Mouse (Mus musculus) kidney, adult 2 months (tissue): ENCODE measurements around the gene Ephb4. TPM values are rescaled to one million over a fixed set of nuclear protein-coding genes. Genes with fewer than 3 reads are reported as not detected.

Experiments
- DNase-seq: peaks from one replicate; pipeline ENCODE4 v3.0.0; 2021
- H3K27ac ChIP-seq: fragments of 200-500 bp; 2 replicates; pipeline ENCODE4 v1.5.1; 2012; ENCODE audit warnings: low read depth, low read length, control low read depth, inconsistent platforms; ENCODE audit not compliant: insufficient read depth
- H3K27me3 ChIP-seq: fragments of 200-500 bp; replicated peaks from 2 replicates; pipeline ENCODE4 v1.6.1; 2012; ENCODE audit warnings: mild to moderate bottlenecking, moderate library complexity, low read length, inconsistent platforms; ENCODE audit not compliant: control insufficient read depth, insufficient read depth
- H3K36me3 ChIP-seq: fragments of 200-500 bp; 2 replicates; pipeline ENCODE4 v1.6.1; 2012; ENCODE audit warnings: mild to moderate bottlenecking, moderate library complexity, low read length, inconsistent platforms; ENCODE audit not compliant: control insufficient read depth, insufficient read depth
- H3K4me1 ChIP-seq: fragments of 200-500 bp; 2 replicates; pipeline ENCODE4 v1.6.1; 2011; ENCODE audit warnings: low read length; ENCODE audit not compliant: control insufficient read depth, insufficient read depth
- H3K4me3 ChIP-seq: fragments of 200-500 bp; 2 replicates; pipeline ENCODE4 v1.5.1; 2011; ENCODE audit warnings: mild to moderate bottlenecking, low read depth, low read length, control low read depth; ENCODE audit not compliant: insufficient read depth
- CTCF ChIP-seq: fragments of 200-500 bp; conservative IDR thresholded peaks from 2 replicates; pipeline ENCODE4 v1.5.1; 2011; ENCODE audit warnings: low read depth, mild to moderate bottlenecking, control low read depth, low read length, moderate library complexity, mixed read lengths; ENCODE audit not compliant: insufficient read depth, insufficient read length
- POLR2A ChIP-seq: fragments of 200-500 bp; IDR thresholded peaks from one replicate; pipeline ENCODE4 v1.6.1; 2011; ENCODE audit warnings: low read depth, low read length, control low read depth
- WGBS: fragments of 180-500 bp; shearing (Covaris S2); methylation state at CpG from one replicate; pipeline ENCODE4 v1.1.7; 2018; 5-methylcytosine and 5-hydroxymethylcytosine counted together
- polyA plus RNA-seq: library from polyadenylated mRNA; depleted of rRNA; stranded (reverse); fragments of >200 nt; gene quantifications from 2 replicates; pipeline ENCODE4 v1.2.3, GENCODE M21; 2012; rRNA removed

The Ephb4 gene
- 49.1 and 53.3 TPM in 2 replicates for polyA plus RNA-seq

GRCm38 (mm10) chr5:137349384-137350204, at the start of gene Ephb4:
Gene Ephb4, plus strand, starts transcription at chr5:137350109.
- H3K27me3 ChIP-seq = no peaks in the 10 kb centered on the region
- TF ChIP-seq POLR2A = peak; percentile 95
- TF ChIP-seq CTCF = 0 out of 2 replicates have a peak, but pooled peaks have one; percentile 11
- peak; percentile 99 for DNase-seq
- H3K4me3 ChIP-seq = peak within 1 kb of the TSS; percentile 70
- H3K36me3 ChIP-seq = no peaks in the 10 kb centered on the region
- H3K4me1 ChIP-seq = peaks cover 25% of the 10 kb centered on the region; the same call in 1 of the 2 replicates
- 2% methylated on average over 32 of the region's 32 CpGs for WGBS
- H3K27ac ChIP-seq = peak within 1 kb of the TSS; percentile 95

GRCm38 (mm10) chr5:137301253-137301652, 48.7 kb upstream of the Ephb4 start:
- Histone ChIP-seq H3K4me1 (peaks cover 7% of the 10 kb centered on the region; the same call in 1 of the 2 replicates), H3K27me3 (no peaks in the 10 kb centered on the region), H3K27ac (no peak overlapping the region), H3K4me3 (no peak overlapping the region), H3K36me3 (peaks cover 5% of the 10 kb centered on the region)
- no peak for TF ChIP-seq POLR2A
- TF ChIP-seq CTCF = no peak
- WGBS = 68% methylated on average over 21 of the region's 21 CpGs
- peak; percentile 56 for DNase-seq

GRCm38 (mm10) chr5:137303609-137304008, 46.3 kb upstream of the Ephb4 start:
- Histone ChIP-seq H3K4me1 (peaks cover 9% of the 10 kb centered on the region; the same call in 1 of the 2 replicates), H3K27ac (no peak overlapping the region), H3K36me3 (peaks cover 5% of the 10 kb centered on the region), H3K4me3 (no peak overlapping the region), H3K27me3 (no peaks in the 10 kb centered on the region)
- TF ChIP-seq CTCF (no peak), POLR2A (no peak)
- DNase-seq = no peak
- 93% methylated on average over 4 of the region's 4 CpGs for WGBS

- H3K27ac ChIP-seq = no peak overlapping the region
- H3K4me3 ChIP-seq = no peak overlapping the region
- WGBS = 65% methylated on average over 3 of the region's 3 CpGs
- peaks cover 5% of the 10 kb centered on the region for H3K36me3 ChIP-seq
- peaks cover 9% of the 10 kb centered on the region; the same call in 1 of the 2 replicates for H3K4me1 ChIP-seq
- no peaks in the 10 kb centered on the region for H3K27me3 ChIP-seq
- DNase-seq = no peak
- TF ChIP-seq CTCF (no peak), POLR2A (no peak)
Measured at GRCm38 (mm10) chr5:137304165-137304564, 45.7 kb upstream of the Ephb4 start.

- no peak overlapping the region for H3K4me3 ChIP-seq
- no peaks in the 10 kb centered on the region for H3K27me3 ChIP-seq
- peaks cover 5% of the 10 kb centered on the region for H3K36me3 ChIP-seq
- no peak for DNase-seq
- TF ChIP-seq POLR2A (no peak), CTCF (no peak)
- no peak overlapping the region for H3K27ac ChIP-seq
- WGBS = 43% methylated on average over 4 of the region's 4 CpGs
- peaks cover 9% of the 10 kb centered on the region; the same call in 1 of the 2 replicates for H3K4me1 ChIP-seq
Measured at GRCm38 (mm10) chr5:137304816-137305215, 45.1 kb upstream of the Ephb4 start.

- Histone ChIP-seq H3K36me3 (no peaks in the 10 kb centered on the region; the same call in 1 of the 2 replicates), H3K27ac (no peak overlapping the region), H3K4me3 (no peak overlapping the region), H3K27me3 (no peaks in the 10 kb centered on the region), H3K4me1 (peaks cover 9% of the 10 kb centered on the region; the same call in 1 of the 2 replicates)
- WGBS = 46% methylated on average over 3 of the region's 3 CpGs
- no peak for TF ChIP-seq CTCF
- TF ChIP-seq POLR2A = no peak
- no peak for DNase-seq
Measured at GRCm38 (mm10) chr5:137305822-137306221, 44.1 kb upstream of the Ephb4 start.

- WGBS = 8% methylated on average over 12 of the region's 12 CpGs
- no peaks in the 10 kb centered on the region; the same call in 1 of the 2 replicates for H3K36me3 ChIP-seq
Measured at GRCm38 (mm10) chr5:137306439-137307005, 43.4 kb upstream of the Ephb4 start.

More at GRCm38 (mm10) chr5:137306439-137307005, 43.4 kb upstream of the Ephb4 start:
- H3K27me3 ChIP-seq = no peaks in the 10 kb centered on the region
- no peak for DNase-seq
- TF ChIP-seq POLR2A (no peak), CTCF (no peak)
- 0 out of 2 replicates have a peak overlapping the region, but pooled peaks have one; percentile 10 for H3K27ac ChIP-seq
- H3K4me1 ChIP-seq = peaks cover 9% of the 10 kb centered on the region; the same call in 1 of the 2 replicates
- peak overlapping the region; percentile 71 for H3K4me3 ChIP-seq
